Mouse (Mus musculus) left cerebral cortex, postnatal 4 days (tissue): Measurements from ENCODE around the gene Ddb2. TPM values are rescaled to one million over a fixed set of nuclear protein-coding genes. Genes with fewer than 3 reads are reported as not detected.
"Not testable (repeated sequence)": the region's sequence is repeated elsewhere in the genome, so short reads cannot be mapped to it uniquely, and the experiment has no call there.

Experiments used
- DNase-seq: peaks from one replicate; pipeline ENCODE4 v3.0.0-alpha.2; 2022
- intact Hi-C: fragments of 180-260 bp; cut with DNase I; formaldehyde crosslinking; loops from one replicate; pipeline ENCODE4 v1.15.1; 2025
- total RNA-seq, 2 experiments: library from RNA; stranded (reverse); gene quantifications; 2 replicates each; pipeline ENCODE4 v1.2.3; 2021

The Ddb2 gene
- total RNA-seq, 2 experiments from 2014 or later, result 12.3 to 12.8 TPM

- intact Hi-C loops, result no loop called here
- no peak for DNase-seq
Measured at GRCm38 (mm10) chr2:91256256-91257125, 19.7 kb upstream of the Ddb2 start.

GRCm38 (mm10) chr2:91255661-91256150 lies 18.9 kb upstream of the Ddb2 start, which contains the start of gene Pacsin3:
Pacsin3 (plus strand) TSS chr2:91255954.
- DNase-seq, result no peak
- intact Hi-C loops, result no loop called here

GRCm38 (mm10) chr2:91254725-91255380 lies 18.1 kb upstream of the Ddb2 start:
- intact Hi-C loops, result no loop called here
- no peak for DNase-seq

GRCm38 (mm10) chr2:91252512-91252911 lies 15.7 kb upstream of the Ddb2 start:
- no peak for DNase-seq
- intact Hi-C loops, result no loop called here

GRCm38 (mm10) chr2:91252001-91252400 lies 15.2 kb upstream of the Ddb2 start:
- intact Hi-C loops, result no loop called here
- DNase-seq, result no peak

- intact Hi-C loops, result no loop called here
- no peak for DNase-seq
Measured at GRCm38 (mm10) chr2:91248366-91248765, 11.6 kb upstream of the Ddb2 start.

- intact Hi-C loops, result no loop called here
- no peak for DNase-seq
Measured at GRCm38 (mm10) chr2:91244557-91245228, 7.9 kb upstream of the Ddb2 start.

- DNase-seq, result no peak
- intact Hi-C loops, result no loop called here
Measured at GRCm38 (mm10) chr2:91243416-91243815, 6.6 kb upstream of the Ddb2 start.

- intact Hi-C loops, result no loop called here
- DNase-seq, result no peak
Measured at GRCm38 (mm10) chr2:91242547-91242946, 5.8 kb upstream of the Ddb2 start.

GRCm38 (mm10) chr2:91237511-91238080 lies 814 bp upstream of the Ddb2 start:
- intact Hi-C loops, DNase-seq: not testable (repeated sequence)

GRCm38 (mm10) chr2:91229735-91230134 lies 7.0 kb downstream of the Ddb2 start:
- DNase-seq, result no peak
- intact Hi-C loops, result no loop called here

- intact Hi-C loops, result no loop called here
- no peak for DNase-seq
Measured at GRCm38 (mm10) chr2:91223614-91224013, 13.2 kb downstream of the Ddb2 start.

GRCm38 (mm10) chr2:91220501-91220900 lies 16.3 kb downstream of the Ddb2 start:
- DNase-seq, result no peak
- intact Hi-C loops, result no loop called here

GRCm38 (mm10) chr2:91217032-91217431 lies 19.8 kb downstream of the Ddb2 start:
- intact Hi-C loops, result no loop called here
- peak; percentile 54 for DNase-seq

GRCm38 (mm10) chr2:91213311-91213710 lies 23.5 kb downstream of the Ddb2 start:
- intact Hi-C loops, result no loop called here
- DNase-seq, result no peak

GRCm38 (mm10) chr2:91206254-91206775 lies 30.5 kb downstream of the Ddb2 start:
- no peak for DNase-seq
- intact Hi-C loops, result no loop called here

- intact Hi-C loops, result no loop called here
Measured at GRCm38 (mm10) chr2:91202972-91203656, 33.7 kb downstream of the Ddb2 start.

GRCm38 (mm10) chr2:91202222-91202971 lies 34.4 kb downstream of the Ddb2 start, which contains the start of the genes Nr1h3 and Acp2:
Nr1h3 (minus strand) TSS chr2:91202834.
Acp2 (plus strand) TSS chr2:91202885.
- peak; percentile 93 for DNase-seq
- intact Hi-C loops, result no loop called here

More at GRCm38 (mm10) chr2:91202972-91203656, 33.7 kb downstream of the Ddb2 start:
- DNase-seq, result no peak

GRCm38 (mm10) chr2:91198888-91199287 lies 37.9 kb downstream of the Ddb2 start:
- intact Hi-C loops, result no loop called here

More at GRCm38 (mm10) chr2:91198888-91199287, 37.9 kb downstream of the Ddb2 start:
- DNase-seq, result no peak
